Mouse (Mus musculus): Measurements from ENCODE around the gene Ypel1.
A peak's percentile ranks its signal among the peaks of the same experiment; 100 is the strongest.

Ypel1 gene

GRCm38 (mm10) chr16:17069511-17070443 is at the start of gene Ypel1:
TSS of gene Ypel1 (plus strand) at chr16:17069696.
- peak; percentile 74 for DNase-seq (ENCODE audit: low spot score)

GRCm38 (mm10) chr16:17024469-17025148 is 44.9 kb upstream of the Ypel1 start:
- DNase-seq (ENCODE audit: low spot score), result peak; percentile 82

- no peak for DNase-seq (ENCODE audit: low spot score)
Observed at GRCm38 (mm10) chr16:17029971-17030695, 39.4 kb upstream of the Ypel1 start.

- no peak for DNase-seq (ENCODE audit: low spot score)
Observed at GRCm38 (mm10) chr16:17033754-17034153, 35.7 kb upstream of the Ypel1 start.

GRCm38 (mm10) chr16:17040716-17041115 is 28.8 kb upstream of the Ypel1 start:
- DNase-seq (ENCODE audit: low spot score), result no peak

- DNase-seq (ENCODE audit: low spot score), result no peak
Observed at GRCm38 (mm10) chr16:17041417-17041816, 28.1 kb upstream of the Ypel1 start.

GRCm38 (mm10) chr16:17044320-17044719 is 25.2 kb upstream of the Ypel1 start:
- DNase-seq (ENCODE audit: low spot score), result no peak

- DNase-seq (ENCODE audit: low spot score), result no peak
Observed at GRCm38 (mm10) chr16:17045287-17045686, 24.2 kb upstream of the Ypel1 start.

GRCm38 (mm10) chr16:17049886-17050285 is 19.6 kb upstream of the Ypel1 start:
- no peak for DNase-seq (ENCODE audit: low spot score)

GRCm38 (mm10) chr16:17052087-17052486 is 17.4 kb upstream of the Ypel1 start:
- no peak for DNase-seq (ENCODE audit: low spot score)

- DNase-seq (ENCODE audit: low spot score), result no peak
Observed at GRCm38 (mm10) chr16:17053903-17054302, 15.6 kb upstream of the Ypel1 start.

- no peak for DNase-seq (ENCODE audit: low spot score)
Observed at GRCm38 (mm10) chr16:17055584-17055983, 13.9 kb upstream of the Ypel1 start.

- peak; percentile 61 for DNase-seq (ENCODE audit: low spot score)
Observed at GRCm38 (mm10) chr16:17062338-17062737, 7.2 kb upstream of the Ypel1 start.

- no peak for DNase-seq (ENCODE audit: low spot score)
Observed at GRCm38 (mm10) chr16:17067552-17067951, 1.9 kb upstream of the Ypel1 start.

GRCm38 (mm10) chr16:17070716-17071115 is 1.2 kb downstream of the Ypel1 start:
- no peak for DNase-seq (ENCODE audit: low spot score)

GRCm38 (mm10) chr16:17073000-17073399 is 3.5 kb downstream of the Ypel1 start:
- no peak for DNase-seq (ENCODE audit: low spot score)

- no peak for DNase-seq (ENCODE audit: low spot score)
Observed at GRCm38 (mm10) chr16:17076301-17076700, 6.8 kb downstream of the Ypel1 start.

- no peak for DNase-seq (ENCODE audit: low spot score)
Observed at GRCm38 (mm10) chr16:17076869-17077268, 7.4 kb downstream of the Ypel1 start.

- peak; percentile 64 for DNase-seq (ENCODE audit: low spot score)
Observed at GRCm38 (mm10) chr16:17078101-17078500, 8.6 kb downstream of the Ypel1 start.

GRCm38 (mm10) chr16:17082121-17082792 is 12.8 kb downstream of the Ypel1 start:
- DNase-seq (ENCODE audit: low spot score), result no peak

- no peak for DNase-seq (ENCODE audit: low spot score)
Observed at GRCm38 (mm10) chr16:17085636-17086035, 16.1 kb downstream of the Ypel1 start.

- DNase-seq (ENCODE audit: low spot score), result no peak
Observed at GRCm38 (mm10) chr16:17086241-17086640, 16.7 kb downstream of the Ypel1 start.
